Mouse (Mus musculus): ENCODE results near the gene Cyp46a1.

- TF ChIP-seq CTCF (conservative IDR thresholded peaks at IDR 0.05 in 1 of 2, IDR thresholded peaks at IDR 0.05 in 1 of 2; ENCODE audit: low read depth in 2 of 2, low read length in 2 of 2): no peak
- no peak for TF ChIP-seq POLR2A (IDR thresholded peaks at IDR 0.05; ENCODE audit: low read depth, low read length)
- no peak for TF ChIP-seq CHD2 (IDR thresholded peaks at IDR 0.05; ENCODE audit: low read length)
- no peak for TF ChIP-seq ZC3H11A (IDR thresholded peaks at IDR 0.05; ENCODE audit: low read depth, low read length)
- no peak for TF ChIP-seq USF2 (conservative IDR thresholded peaks at IDR 0.05; ENCODE audit: low read depth, low read length)
- no peak for TF ChIP-seq RAD21 (IDR thresholded peaks at IDR 0.05; ENCODE audit: low read depth, low read length)
- TF ChIP-seq RCOR1 (conservative IDR thresholded peaks at IDR 0.05; ENCODE audit: low read depth, low read length): no peak
- no peak for TF ChIP-seq SIN3A (IDR thresholded peaks at IDR 0.05; ENCODE audit: low read length)
- TF ChIP-seq ZNF384 (IDR thresholded peaks at IDR 0.05; ENCODE audit: low read depth, low read length): no peak
Measured at GRCm38 (mm10) chr12:108310041-108310440, 24.1 kb upstream of the Cyp46a1 start.
